Mouse (Mus musculus) midbrain, embryonic 13.5 days (tissue): Measurements from ENCODE around the gene Fgf5. TPM values are rescaled to one million over a fixed set of nuclear protein-coding genes. Genes with fewer than 3 reads are reported as not detected.
A peak's percentile ranks its signal among the peaks of the same experiment; 100 is the strongest.

Source experiments
- ATAC-seq: fragments of 200-750 bp; cut with Nextera tagmentation; 2 replicates; pipeline ENCODE4 v1.8.0; 2017; ENCODE audit warnings: mild to moderate bottlenecking, moderate TSS enrichment, moderate library complexity
- H3K27ac ChIP-seq: fragments of 300-500 bp; sonication (generic); 2 replicates; pipeline ENCODE4 v1.5.1; 2015; ENCODE audit warnings: inconsistent platforms, mild to moderate bottlenecking, moderate library complexity
- H3K27me3 ChIP-seq: fragments of 300-500 bp; sonication (generic); 2 replicates; pipeline ENCODE4 v1.6.1; 2015; ENCODE audit warnings: mild to moderate bottlenecking, inconsistent platforms
- H3K36me3 ChIP-seq: fragments of 300-500 bp; sonication (generic); 2 replicates; pipeline ENCODE4 v1.6.1; 2015; ENCODE audit warnings: mild to moderate bottlenecking, inconsistent platforms
- H3K4me1 ChIP-seq: fragments of 300-500 bp; sonication (generic); replicated peaks from 2 replicates; pipeline ENCODE4 v1.6.1; 2015; ENCODE audit warnings: inconsistent platforms
- H3K4me2 ChIP-seq: fragments of 300-500 bp; sonication (generic); replicated peaks from 2 replicates; pipeline ENCODE4 v1.6.1; 2015; ENCODE audit warnings: moderate library complexity, mild to moderate bottlenecking, inconsistent platforms
- H3K4me3 ChIP-seq: fragments of 300-500 bp; sonication (generic); replicated peaks from 2 replicates; pipeline ENCODE4 v1.5.1; 2015; ENCODE audit warnings: mild to moderate bottlenecking, inconsistent platforms
- H3K9ac ChIP-seq: fragments of 300-500 bp; sonication (generic); replicated peaks from 2 replicates; pipeline ENCODE4 v1.6.1; 2015; ENCODE audit warnings: mild to moderate bottlenecking, inconsistent platforms
- H3K9me3 ChIP-seq: fragments of 300-500 bp; sonication (generic); 2 replicates; pipeline ENCODE4 v1.6.1; 2016; ENCODE audit warnings: mild to moderate bottlenecking, inconsistent platforms
- WGBS: fragments of 180-500 bp; shearing (Covaris S2); methylation state at CpG from one replicate; pipeline ENCODE4 v1.1.7; 2015; 5-methylcytosine and 5-hydroxymethylcytosine counted together
- polyA plus RNA-seq: library from polyadenylated mRNA; unstranded; fragments of >200 nt; fragmentation: Nextera tagmentation; extraction: Ambion mirVana; gene quantifications from 2 replicates; pipeline ENCODE4 v1.2.1, GENCODE M21; 2015

The Fgf5 gene
- polyA plus RNA-seq, 1 experiment from 2014 or later, result 1.3 TPM

DNA sequence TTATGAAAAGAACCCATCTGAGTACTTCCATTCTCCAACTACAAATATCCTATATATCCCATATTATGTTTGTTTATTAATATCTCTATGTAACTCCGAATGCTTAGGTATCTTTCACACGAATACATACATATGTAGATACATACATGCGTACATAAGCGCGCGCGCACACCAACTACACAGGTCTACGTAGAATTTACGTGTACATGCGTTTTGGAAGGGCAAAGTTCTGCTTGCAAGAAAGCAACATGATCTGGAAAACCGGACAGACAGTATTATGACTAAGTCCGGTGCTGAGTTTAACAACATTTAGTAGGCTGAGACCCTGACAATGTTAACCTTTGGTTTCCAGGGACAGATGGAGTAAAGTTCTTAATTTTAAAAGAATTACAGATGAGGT is 1.2 kb downstream of the Fgf5 start:
- WGBS, result 4% methylated on average over 12 of the region's 12 CpGs
- Histone ChIP-seq H3K9ac (no peak overlapping the region), H3K4me1 (peaks cover 15% of the 10 kb centered on the region), H3K4me3 (peak overlapping the region; percentile 15; the same call in 1 of the 2 replicates), H3K4me2 (peak overlapping the region; percentile 10; the same call in 1 of the 2 replicates), H3K27ac (no peak overlapping the region), H3K9me3 (no peaks in the 10 kb centered on the region), H3K27me3 (peaks cover 67% of the 10 kb centered on the region), H3K36me3 (no peaks in the 10 kb centered on the region)
- no peak for ATAC-seq

DNA sequence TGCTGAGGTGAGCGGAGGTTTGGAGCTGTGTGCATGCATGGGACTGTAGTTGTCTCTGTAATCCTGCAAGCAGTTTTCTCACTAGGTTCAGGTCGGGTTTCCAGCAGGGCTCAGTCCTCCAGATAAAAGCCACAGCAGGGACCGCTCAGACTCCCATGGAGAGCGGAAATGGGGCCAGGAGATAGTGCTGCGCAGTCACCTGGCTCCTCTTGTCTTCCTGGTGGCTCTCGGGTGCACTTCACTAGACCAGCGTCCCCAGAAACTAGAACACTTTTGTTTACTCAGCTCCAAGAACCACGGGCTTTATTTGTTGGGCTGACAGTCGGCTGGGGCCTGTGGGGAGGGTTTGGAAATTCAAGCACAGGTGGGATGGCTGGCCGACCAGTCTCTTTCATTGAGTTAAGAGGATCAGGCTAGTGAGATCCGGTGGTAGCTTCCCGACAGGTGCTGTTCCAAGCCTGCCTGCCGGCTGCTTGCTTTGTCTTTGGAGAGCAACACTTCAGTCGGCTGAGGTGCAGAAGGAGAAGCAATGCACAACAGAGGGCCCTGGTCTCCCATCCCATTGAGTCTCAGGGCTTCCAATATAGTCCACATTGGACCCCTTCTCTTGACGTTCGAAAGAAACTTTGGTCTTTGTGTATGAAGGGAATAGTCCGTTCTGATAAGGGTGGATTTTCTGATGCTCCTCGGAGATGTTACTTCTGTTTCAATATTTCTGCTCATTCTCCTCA is 1.9 kb downstream of the Fgf5 start:
- peak overlapping the region; percentile 34; the same call in 1 of the 2 replicates for H3K4me2 ChIP-seq
- no peaks in the 10 kb centered on the region for H3K36me3 ChIP-seq
- H3K9me3 ChIP-seq, result no peaks in the 10 kb centered on the region
- peak overlapping the region; percentile 15; the same call in 1 of the 2 replicates for H3K4me3 ChIP-seq
- H3K27me3 ChIP-seq, result peaks cover 63% of the 10 kb centered on the region
- 4% methylated on average over 18 of the region's 18 CpGs for WGBS
- no peak overlapping the region for H3K9ac ChIP-seq
- H3K4me1 ChIP-seq, result peaks cover 15% of the 10 kb centered on the region
- ATAC-seq, result no peak
- H3K27ac ChIP-seq, result no peak overlapping the region

DNA sequence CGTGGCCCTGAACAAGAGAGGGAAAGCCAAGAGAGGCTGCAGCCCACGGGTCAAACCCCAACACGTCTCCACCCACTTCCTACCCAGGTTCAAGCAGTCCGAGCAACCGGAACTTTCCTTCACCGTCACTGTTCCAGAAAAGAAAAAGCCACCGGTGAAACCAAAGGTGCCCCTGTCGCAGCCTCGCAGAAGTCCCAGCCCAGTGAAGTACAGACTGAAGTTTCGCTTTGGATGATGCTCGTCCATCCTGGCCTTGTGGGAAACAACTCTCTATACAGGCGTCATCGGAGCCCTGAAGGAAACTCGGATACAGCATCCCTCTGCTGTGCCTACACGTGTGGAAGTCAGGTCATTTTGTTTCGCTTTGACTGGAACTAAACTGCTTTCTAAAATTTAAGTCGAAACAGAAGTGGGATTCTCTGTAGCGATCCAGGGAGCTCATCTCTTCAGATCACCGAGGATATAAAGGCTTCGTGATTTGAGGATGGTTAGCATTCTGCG is 21.4 kb downstream of the Fgf5 start:
- WGBS, result 89% methylated on average over 21 of the region's 21 CpGs
- H3K27me3 ChIP-seq, result no peaks in the 10 kb centered on the region
- no peak for ATAC-seq

DNA sequence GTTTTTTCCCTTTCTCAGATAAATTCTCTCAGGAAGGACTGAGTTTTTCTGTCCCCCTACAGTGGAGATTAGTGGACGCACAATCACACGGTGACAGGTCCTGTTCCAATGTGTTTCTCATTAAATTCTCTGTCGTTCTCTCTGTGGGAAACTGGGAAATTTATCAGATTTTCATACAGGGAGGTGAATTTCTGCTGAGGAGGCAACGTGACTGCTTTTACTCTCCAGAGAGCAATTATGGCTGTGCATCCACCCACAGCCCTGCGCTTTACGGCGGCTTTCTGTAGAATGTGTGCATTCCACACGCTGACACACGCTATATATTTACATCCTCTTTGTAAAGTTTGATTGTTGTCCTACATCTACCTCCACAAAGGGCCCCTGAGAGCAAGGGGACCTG is 28.0 kb downstream of the Fgf5 start:
- Histone ChIP-seq H3K9ac (no peak overlapping the region), H3K27ac (no peak overlapping the region), H3K4me1 (peaks cover 22% of the 10 kb centered on the region), H3K36me3 (no peaks in the 10 kb centered on the region), H3K9me3 (no peaks in the 10 kb centered on the region), H3K27me3 (no peaks in the 10 kb centered on the region), H3K4me2 (0 out of 2 replicates have a peak overlapping the region, but pooled peaks have one; percentile 0), H3K4me3 (no peak overlapping the region)
- ATAC-seq, result peak; percentile 60; the same call in 1 of the 2 replicates
- 30% methylated on average over 9 of the region's 9 CpGs for WGBS

More for the DNA sequence above, 21.4 kb downstream of the Fgf5 start:
- H3K4me2 ChIP-seq, result no peak overlapping the region
- no peaks in the 10 kb centered on the region for H3K36me3 ChIP-seq
- H3K4me3 ChIP-seq, result no peak overlapping the region
- H3K9me3 ChIP-seq, result no peaks in the 10 kb centered on the region
- H3K27ac ChIP-seq, result no peak overlapping the region
- no peaks in the 10 kb centered on the region for H3K4me1 ChIP-seq
- H3K9ac ChIP-seq, result no peak overlapping the region

DNA sequence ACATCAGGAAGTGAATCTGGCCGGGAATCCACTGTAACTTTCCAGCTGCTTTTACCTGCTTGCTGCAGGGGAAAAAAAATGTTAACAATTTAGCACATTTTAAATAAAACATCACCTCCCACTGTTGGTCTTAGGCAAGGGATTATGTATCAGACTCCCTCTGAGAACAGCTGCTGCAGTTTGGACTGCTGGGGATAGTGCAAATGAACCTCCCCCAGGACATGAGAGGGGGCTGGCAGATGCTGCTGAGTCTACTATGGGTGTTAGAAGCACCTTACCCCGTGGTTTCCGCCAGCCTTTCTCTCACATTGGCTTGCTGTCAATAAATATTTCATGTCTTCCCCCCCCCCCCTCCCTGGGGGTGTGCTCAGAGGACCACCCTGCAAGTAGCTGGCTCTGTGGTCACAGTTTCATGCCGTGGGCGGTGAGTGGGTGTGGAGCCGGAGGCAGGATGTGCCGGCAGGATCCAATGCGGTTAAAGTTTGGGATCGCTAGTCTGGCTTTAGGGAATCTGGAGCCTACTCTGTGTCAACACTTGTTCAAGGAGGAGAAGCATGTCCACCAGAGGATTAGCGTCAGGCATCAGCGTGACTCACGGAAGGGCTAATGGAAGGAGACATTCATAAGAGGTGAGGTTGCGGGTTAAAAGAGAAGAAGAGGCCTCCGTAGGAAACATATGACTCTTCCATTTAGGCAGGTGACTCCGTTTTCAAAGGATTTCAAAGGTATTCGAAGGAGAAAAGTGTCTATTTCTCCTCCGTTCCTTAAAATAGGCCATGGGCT is 29.9 kb downstream of the Fgf5 start:
- H3K4me3 ChIP-seq, result no peak overlapping the region
- no peak overlapping the region; the same call in 1 of the 2 replicates for H3K4me2 ChIP-seq
- H3K9me3 ChIP-seq, result no peaks in the 10 kb centered on the region
- H3K36me3 ChIP-seq, result no peaks in the 10 kb centered on the region
- WGBS, result 30% methylated on average over 17 of the region's 17 CpGs
- peaks cover 22% of the 10 kb centered on the region for H3K4me1 ChIP-seq
- no peak overlapping the region for H3K9ac ChIP-seq
- H3K27me3 ChIP-seq, result no peaks in the 10 kb centered on the region
- H3K27ac ChIP-seq, result no peak overlapping the region
- ATAC-seq, result peak; percentile 67; the same call in 1 of the 2 replicates

GRCm38 (mm10) chr5:98290642-98291041 is 36.7 kb downstream of the Fgf5 start:
- Histone ChIP-seq H3K27ac (no peak overlapping the region), H3K9ac (no peak overlapping the region), H3K36me3 (no peaks in the 10 kb centered on the region), H3K4me2 (no peak overlapping the region), H3K27me3 (peaks cover 29% of the 10 kb centered on the region), H3K4me3 (no peak overlapping the region), H3K4me1 (peaks cover 16% of the 10 kb centered on the region), H3K9me3 (no peaks in the 10 kb centered on the region)
- ATAC-seq, result no peak
- 83% methylated on average over 8 of the region's 8 CpGs for WGBS

DNA sequence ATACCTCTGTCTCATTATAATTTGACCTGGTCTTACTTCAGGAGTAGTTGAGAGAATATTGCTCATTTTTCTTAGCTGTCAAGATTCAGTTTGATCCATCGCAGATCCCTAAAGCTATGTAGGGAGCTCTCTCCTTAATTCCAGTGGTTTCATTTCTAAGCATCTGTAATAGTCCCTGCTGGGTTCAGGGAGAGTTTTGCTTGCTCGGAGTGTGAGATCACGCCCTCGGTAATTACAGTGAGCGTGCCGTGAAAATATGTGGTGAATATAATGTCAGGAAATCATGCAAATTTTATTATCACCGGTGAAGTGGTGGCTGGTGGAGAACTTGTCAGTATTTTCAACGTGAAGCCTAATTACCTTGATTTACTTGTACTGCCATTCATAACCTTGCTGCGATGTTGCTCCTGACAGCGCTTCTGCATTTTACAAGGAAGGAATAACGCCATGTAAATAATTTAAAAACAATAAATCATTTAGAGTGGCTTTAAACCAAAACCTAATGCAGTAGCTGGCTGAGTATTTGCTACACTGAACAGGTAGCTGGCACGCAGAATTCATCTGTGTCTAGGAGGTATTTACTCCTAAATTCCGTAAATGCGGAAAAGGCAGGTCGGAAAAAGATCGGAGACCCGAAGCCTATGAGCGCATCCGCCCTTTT is 38.5 kb downstream of the Fgf5 start:
- WGBS, result 1% methylated on average over 19 of the region's 19 CpGs
- H3K27ac ChIP-seq, result no peak overlapping the region
- no peaks in the 10 kb centered on the region for H3K9me3 ChIP-seq
- H3K4me1 ChIP-seq, result peaks cover 16% of the 10 kb centered on the region
- peak; percentile 63; the same call in 1 of the 2 replicates for ATAC-seq
- peak overlapping the region; percentile 55 for H3K4me2 ChIP-seq
- H3K9ac ChIP-seq, result peak overlapping the region; percentile 30; the same call in 1 of the 2 replicates
- H3K27me3 ChIP-seq, result peaks cover 29% of the 10 kb centered on the region
- peak overlapping the region; percentile 32 for H3K4me3 ChIP-seq
- H3K36me3 ChIP-seq, result no peaks in the 10 kb centered on the region

- H3K9ac ChIP-seq, result peak overlapping the region; percentile 30; the same call in 1 of the 2 replicates
- peak; percentile 70 for ATAC-seq
- H3K4me1 ChIP-seq, result peaks cover 16% of the 10 kb centered on the region
These were observed 39.2 kb downstream of the Fgf5 start for GRCm38 (mm10) chr5:98293049-98293715.

DNA sequence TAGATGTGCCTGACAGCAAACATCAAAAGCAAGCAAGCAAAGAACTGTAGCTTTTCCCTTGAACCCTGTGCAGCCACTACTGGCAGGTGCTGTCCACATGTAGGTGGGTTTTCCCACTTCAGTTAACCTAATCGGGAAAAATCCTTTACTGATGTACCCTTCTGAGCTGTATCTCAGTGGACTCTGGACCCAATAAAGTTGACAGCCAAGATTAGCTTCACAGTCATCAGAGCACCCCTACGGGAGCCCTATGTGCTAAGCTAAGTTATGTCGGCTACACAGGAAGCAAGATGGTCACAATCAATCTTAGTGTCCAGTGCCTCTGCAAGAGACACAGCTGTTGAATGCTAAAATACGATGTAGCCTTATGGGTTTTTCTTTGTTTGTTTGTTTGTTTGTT is 46.1 kb downstream of the Fgf5 start:
- Histone ChIP-seq H3K9ac (no peak overlapping the region), H3K9me3 (no peaks in the 10 kb centered on the region), H3K36me3 (no peaks in the 10 kb centered on the region), H3K27ac (no peak overlapping the region), H3K4me1 (no peaks in the 10 kb centered on the region), H3K4me3 (no peak overlapping the region), H3K27me3 (no peaks in the 10 kb centered on the region), H3K4me2 (no peak overlapping the region)
- 91% methylated on average over 4 of the region's 4 CpGs for WGBS
- ATAC-seq, result no peak

More at GRCm38 (mm10) chr5:98293049-98293715, 39.2 kb downstream of the Fgf5 start:
- no peak overlapping the region for H3K27ac ChIP-seq
- 0% methylated on average over 12 of the region's 12 CpGs for WGBS
- peak overlapping the region; percentile 55 for H3K4me2 ChIP-seq
- no peaks in the 10 kb centered on the region for H3K9me3 ChIP-seq
- peak overlapping the region; percentile 32 for H3K4me3 ChIP-seq
- no peaks in the 10 kb centered on the region for H3K36me3 ChIP-seq
- peaks cover 29% of the 10 kb centered on the region for H3K27me3 ChIP-seq

GRCm38 (mm10) chr5:98305673-98306072 is 51.7 kb downstream of the Fgf5 start:
- Histone ChIP-seq H3K9me3 (no peaks in the 10 kb centered on the region), H3K4me3 (no peak overlapping the region), H3K4me1 (peaks cover 3% of the 10 kb centered on the region; the same call in 1 of the 2 replicates), H3K27me3 (no peaks in the 10 kb centered on the region), H3K27ac (no peak overlapping the region), H3K9ac (no peak overlapping the region), H3K36me3 (no peaks in the 10 kb centered on the region), H3K4me2 (no peak overlapping the region)
- no peak for ATAC-seq
- 87% methylated on average over 4 of the region's 4 CpGs for WGBS

DNA sequence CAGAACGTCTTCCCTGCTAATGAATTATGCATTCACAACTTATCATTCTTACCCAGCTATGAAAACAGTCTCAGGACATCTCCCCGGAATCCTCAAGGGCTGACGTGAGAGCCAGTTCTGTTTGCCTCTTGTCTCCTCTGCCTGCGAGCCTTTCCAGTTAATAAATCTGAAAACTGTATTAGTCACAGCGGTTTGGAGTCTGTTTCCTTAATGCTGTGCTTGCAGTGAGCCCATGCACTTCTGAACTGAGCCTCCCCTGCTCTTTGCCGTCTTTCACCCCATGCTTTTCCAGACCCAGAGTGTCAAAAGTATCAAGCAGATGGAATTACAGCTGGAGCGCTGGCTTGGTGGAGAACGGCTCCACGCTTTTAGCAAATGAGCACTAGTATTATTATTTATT is 52.5 kb downstream of the Fgf5 start:
- H3K4me2 ChIP-seq, result no peak overlapping the region
- ATAC-seq, result peak; percentile 70

More for the DNA sequence above, 52.5 kb downstream of the Fgf5 start:
- WGBS, result 45% methylated on average over 9 of the region's 9 CpGs
- H3K9ac ChIP-seq, result no peak overlapping the region
- H3K4me1 ChIP-seq, result peaks cover 3% of the 10 kb centered on the region; the same call in 1 of the 2 replicates
- H3K27ac ChIP-seq, result no peak overlapping the region
- no peaks in the 10 kb centered on the region for H3K36me3 ChIP-seq
- no peaks in the 10 kb centered on the region for H3K9me3 ChIP-seq
- no peaks in the 10 kb centered on the region for H3K27me3 ChIP-seq
- no peak overlapping the region for H3K4me3 ChIP-seq
